Mouse (Mus musculus) gastrocnemius, postnatal 36 days (tissue): ENCODE measurements around the gene Gucy1b2. TPM values are rescaled to one million over a fixed set of nuclear protein-coding genes. Genes with fewer than 3 reads are reported as not detected.

Experiments
- DNase-seq, 2 experiments: peaks; one replicate each; pipeline ENCODE4 v3.0.0; 2022
- intact Hi-C: fragments of 180-260 bp; cut with DNase I; formaldehyde crosslinking; loops from one replicate; pipeline ENCODE4 v1.15.1; 2025
- total RNA-seq, 2 experiments: library from RNA; stranded (reverse); gene quantifications; 2 replicates each; pipeline ENCODE4 v1.2.3; 2021

The Gucy1b2 gene
- total RNA-seq, 2 experiments from 2014 or later: not detected

GRCm38 (mm10) chr14:62376115-62376514 lies 80.0 kb downstream of the Gucy1b2 start:
- no peak for DNase-seq
- intact Hi-C loops: no loop called here

GRCm38 (mm10) chr14:62375694-62376093 lies 80.4 kb downstream of the Gucy1b2 start:
- intact Hi-C loops: no loop called here
- DNase-seq: no peak

GRCm38 (mm10) chr14:62374001-62374400 lies 82.1 kb downstream of the Gucy1b2 start:
- no peak for DNase-seq
- intact Hi-C loops: no loop called here

GRCm38 (mm10) chr14:62370819-62371218 lies 85.3 kb downstream of the Gucy1b2 start:
- DNase-seq: peak in 1 of 2 experiments; percentile 60
- intact Hi-C loops: no loop called here

GRCm38 (mm10) chr14:62363774-62364173 lies 92.3 kb downstream of the Gucy1b2 start:
- DNase-seq: no peak
- intact Hi-C loops: no loop called here

- intact Hi-C loops: no loop called here
- DNase-seq: no peak
These were observed 94.7 kb downstream of the Gucy1b2 start for GRCm38 (mm10) chr14:62361263-62361980.

GRCm38 (mm10) chr14:62355201-62355600 lies 100.9 kb downstream of the Gucy1b2 start:
- no peak for DNase-seq
- intact Hi-C loops: no loop called here

GRCm38 (mm10) chr14:62353793-62354192 lies 102.3 kb downstream of the Gucy1b2 start:
- DNase-seq: no peak
- intact Hi-C loops: no loop called here

- intact Hi-C loops: no loop called here
- no peak for DNase-seq
These were observed 102.7 kb downstream of the Gucy1b2 start for GRCm38 (mm10) chr14:62353372-62353771.

- intact Hi-C loops: no loop called here
- no peak for DNase-seq
These were observed 105.2 kb downstream of the Gucy1b2 start for GRCm38 (mm10) chr14:62350890-62351289.

- no peak for DNase-seq
- intact Hi-C loops: no loop called here
These were observed 105.9 kb downstream of the Gucy1b2 start for GRCm38 (mm10) chr14:62350186-62350585.

GRCm38 (mm10) chr14:62349786-62350185 lies 106.3 kb downstream of the Gucy1b2 start:
- intact Hi-C loops: no loop called here
- no peak for DNase-seq

GRCm38 (mm10) chr14:62347103-62347502 lies 109.0 kb downstream of the Gucy1b2 start:
- intact Hi-C loops: no loop called here
- DNase-seq: no peak

GRCm38 (mm10) chr14:62346570-62346969 lies 109.5 kb downstream of the Gucy1b2 start:
- intact Hi-C loops: no loop called here
- no peak for DNase-seq

Other genes starting within 250 kb of the Gucy1b2 start
- gene Rnaseh2b, start 163.7 kb downstream of the Gucy1b2 start, total RNA-seq: 1 to 10 TPM; 4.5 to 5.3 TPM
- gene Dleu7, start 163.2 kb downstream of the Gucy1b2 start, total RNA-seq: not detected
- 1 to 10 TPM; 1.4 to 2.5 TPM for gene Fam124a, start 99.4 kb upstream of the Gucy1b2 start, total RNA-seq
- gene Gm4131, start 110.6 kb upstream of the Gucy1b2 start, total RNA-seq: not detected
- gene Serpine3, start 207.4 kb upstream of the Gucy1b2 start, total RNA-seq: not detected